Mouse (Mus musculus): Measurements from ENCODE around the gene Tmprss6. TPM values are rescaled to one million over a fixed set of nuclear protein-coding genes. Genes with fewer than 3 reads are reported as not detected.
A peak's percentile ranks its signal among the peaks of the same experiment; 100 is the strongest.

Gene Tmprss6
- polyA plus RNA-seq, 1 experiment from 2014 or later: 0.14 TPM

- Histone ChIP-seq H3K4me3 (ENCODE audit: low read length) (no peak overlapping the region), H3K27ac (ENCODE audit: low read length) (no peak overlapping the region), H3K9me3 (ENCODE audit: control insufficient read depth, low read length) (no peaks in the 10 kb centered on the region), H3K4me2 (ENCODE audit: low read depth, low read length) (no peak overlapping the region), H3K36me3 (ENCODE audit: control insufficient read depth, insufficient read depth, low read length) (no peaks in the 10 kb centered on the region), H3K9ac (ENCODE audit: low read length) (no peak overlapping the region), H3K4me1 (replicated peaks; ENCODE audit: control insufficient read depth, insufficient read depth, low read length) (peaks cover 3% of the 10 kb centered on the region; the same call in 1 of the 2 replicates), H3K27me3 (ENCODE audit: control insufficient read depth, insufficient read depth, low read depth, low read length) (no peaks in the 10 kb centered on the region)
- no peak for ATAC-seq (ENCODE audit: low read depth)
- 47% methylated on average over 6 of the region's 6 CpGs for WGBS
Observed at GRCm38 (mm10) chr15:78443857-78444256, 24.6 kb downstream of the Tmprss6 start.

- 87% methylated on average over 19 of the region's 19 CpGs for WGBS
Observed at GRCm38 (mm10) chr15:78442231-78442630, 26.2 kb downstream of the Tmprss6 start.

GRCm38 (mm10) chr15:78438973-78439372 is 29.5 kb downstream of the Tmprss6 start:
- ATAC-seq (ENCODE audit: low read depth): no peak
- Histone ChIP-seq H3K4me1 (replicated peaks; ENCODE audit: control insufficient read depth, insufficient read depth, low read length) (peaks cover 21% of the 10 kb centered on the region), H3K27me3 (ENCODE audit: control insufficient read depth, insufficient read depth, low read depth, low read length) (no peaks in the 10 kb centered on the region)

More at GRCm38 (mm10) chr15:78442231-78442630, 26.2 kb downstream of the Tmprss6 start:
- Histone ChIP-seq H3K36me3 (ENCODE audit: control insufficient read depth, insufficient read depth, low read length) (no peaks in the 10 kb centered on the region), H3K4me2 (ENCODE audit: low read depth, low read length) (no peak overlapping the region), H3K9me3 (ENCODE audit: control insufficient read depth, low read length) (no peaks in the 10 kb centered on the region), H3K4me1 (replicated peaks; ENCODE audit: control insufficient read depth, insufficient read depth, low read length) (peaks cover 11% of the 10 kb centered on the region), H3K27me3 (ENCODE audit: control insufficient read depth, insufficient read depth, low read depth, low read length) (no peaks in the 10 kb centered on the region), H3K4me3 (ENCODE audit: low read length) (no peak overlapping the region), H3K27ac (ENCODE audit: low read length) (no peak overlapping the region), H3K9ac (ENCODE audit: low read length) (no peak overlapping the region)
- ATAC-seq (ENCODE audit: low read depth): no peak

GRCm38 (mm10) chr15:78438505-78438904 is 29.9 kb downstream of the Tmprss6 start:
- H3K4me2 ChIP-seq (ENCODE audit: low read depth, low read length): no peak overlapping the region
- WGBS: 59% methylated on average over 8 of the region's 8 CpGs
- H3K9ac ChIP-seq (ENCODE audit: low read length): no peak overlapping the region
- no peak overlapping the region for H3K4me3 ChIP-seq (ENCODE audit: low read length)
- H3K27ac ChIP-seq (ENCODE audit: low read length): no peak overlapping the region
- H3K4me1 ChIP-seq (replicated peaks; ENCODE audit: control insufficient read depth, insufficient read depth, low read length): peaks cover 21% of the 10 kb centered on the region
- no peaks in the 10 kb centered on the region for H3K27me3 ChIP-seq (ENCODE audit: control insufficient read depth, insufficient read depth, low read depth, low read length)
- no peak for ATAC-seq (ENCODE audit: low read depth)
- no peaks in the 10 kb centered on the region for H3K9me3 ChIP-seq (ENCODE audit: control insufficient read depth, low read length)
- H3K36me3 ChIP-seq (ENCODE audit: control insufficient read depth, insufficient read depth, low read length): peaks cover 4% of the 10 kb centered on the region; the same call in 1 of the 2 replicates

More at GRCm38 (mm10) chr15:78438973-78439372, 29.5 kb downstream of the Tmprss6 start:
- no peak overlapping the region for H3K4me3 ChIP-seq (ENCODE audit: low read length)
- peaks cover under 1% of the 10 kb centered on the region; the same call in 1 of the 2 replicates for H3K36me3 ChIP-seq (ENCODE audit: control insufficient read depth, insufficient read depth, low read length)
- H3K27ac ChIP-seq (ENCODE audit: low read length): no peak overlapping the region
- no peaks in the 10 kb centered on the region for H3K9me3 ChIP-seq (ENCODE audit: control insufficient read depth, low read length)
- H3K9ac ChIP-seq (ENCODE audit: low read length): no peak overlapping the region
- WGBS: 57% methylated on average over 9 of the region's 9 CpGs
- H3K4me2 ChIP-seq (ENCODE audit: low read depth, low read length): no peak overlapping the region

DNA sequence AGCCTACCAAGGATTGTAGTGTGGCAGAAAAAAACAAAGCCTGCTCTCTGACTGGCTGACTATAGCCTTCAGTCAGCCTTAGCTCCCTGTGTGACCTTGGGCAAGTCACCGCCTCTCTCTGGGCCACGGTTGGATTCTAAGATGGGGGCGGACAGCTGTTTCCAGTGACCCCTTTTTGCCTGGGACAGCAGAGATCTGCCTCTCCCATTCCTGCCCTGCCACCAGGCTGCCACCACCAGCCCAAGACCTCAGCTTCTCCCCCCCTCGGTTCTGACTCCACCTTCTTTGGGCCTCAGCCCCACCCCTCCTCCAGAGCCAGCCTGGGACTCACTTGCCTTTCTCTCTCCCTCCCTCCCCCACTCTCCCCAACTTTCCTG is 30.4 kb downstream of the Tmprss6 start:
- Histone ChIP-seq H3K9ac (ENCODE audit: low read length) (no peak overlapping the region), H3K4me2 (ENCODE audit: low read depth, low read length) (no peak overlapping the region), H3K4me3 (ENCODE audit: low read length) (no peak overlapping the region), H3K36me3 (ENCODE audit: control insufficient read depth, insufficient read depth, low read length) (peaks cover 4% of the 10 kb centered on the region; the same call in 1 of the 2 replicates), H3K9me3 (ENCODE audit: control insufficient read depth, low read length) (no peaks in the 10 kb centered on the region), H3K4me1 (replicated peaks; ENCODE audit: control insufficient read depth, insufficient read depth, low read length) (peaks cover 21% of the 10 kb centered on the region), H3K27ac (ENCODE audit: low read length) (peak overlapping the region; percentile 82), H3K27me3 (ENCODE audit: control insufficient read depth, insufficient read depth, low read depth, low read length) (no peaks in the 10 kb centered on the region)
- no peak for ATAC-seq (ENCODE audit: low read depth)
- WGBS: 42% methylated on average over 4 of the region's 4 CpGs

DNA sequence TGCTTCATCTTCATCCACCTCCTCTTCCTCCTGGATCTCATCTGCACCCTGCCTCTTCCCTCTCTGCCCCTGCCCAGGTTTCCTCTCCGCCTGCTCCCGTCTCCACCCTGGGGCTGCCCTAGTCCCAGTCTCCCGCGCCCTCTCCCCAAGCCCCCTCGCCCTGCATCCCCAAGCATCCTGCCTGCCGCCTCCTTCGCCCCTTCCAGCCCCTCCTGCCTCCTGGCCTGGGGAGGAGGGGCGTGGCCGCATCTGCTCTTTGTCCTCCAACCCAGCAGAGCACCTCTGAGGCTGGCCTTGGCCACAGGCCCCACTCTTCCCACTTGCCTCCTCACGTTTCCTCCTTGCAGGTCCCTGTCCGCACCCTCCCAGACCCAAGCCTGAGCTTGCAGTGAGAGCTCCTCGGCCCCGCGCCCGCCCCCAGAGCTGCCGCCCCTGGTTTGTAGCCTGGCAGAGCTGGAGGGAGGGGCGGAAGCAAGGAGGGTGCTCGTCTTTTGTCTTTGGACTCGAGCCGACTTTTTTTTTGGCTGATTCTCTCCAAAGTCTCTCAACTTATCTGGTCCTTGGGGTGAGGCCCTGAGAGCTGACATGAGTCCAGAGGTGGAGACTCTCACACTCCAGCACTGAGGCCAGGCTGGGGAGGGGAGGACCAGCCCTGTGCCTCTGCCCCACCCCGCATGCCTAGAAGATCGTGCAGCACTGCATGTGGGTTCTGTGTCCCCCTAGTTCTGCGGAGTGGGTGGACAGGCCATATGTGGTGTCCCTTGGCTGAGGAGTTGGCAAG is 31.0 kb downstream of the Tmprss6 start:
- Histone ChIP-seq H3K9ac (ENCODE audit: low read length) (peak overlapping the region; percentile 49), H3K9me3 (ENCODE audit: control insufficient read depth, low read length) (no peaks in the 10 kb centered on the region), H3K4me2 (ENCODE audit: low read depth, low read length) (peak overlapping the region; percentile 57), H3K27ac (ENCODE audit: low read length) (peak overlapping the region; percentile 82), H3K36me3 (ENCODE audit: control insufficient read depth, insufficient read depth, low read length) (peaks cover 4% of the 10 kb centered on the region; the same call in 1 of the 2 replicates), H3K27me3 (ENCODE audit: control insufficient read depth, insufficient read depth, low read depth, low read length) (no peaks in the 10 kb centered on the region), H3K4me3 (ENCODE audit: low read length) (peak overlapping the region; percentile 20), H3K4me1 (replicated peaks; ENCODE audit: control insufficient read depth, insufficient read depth, low read length) (peaks cover 21% of the 10 kb centered on the region)
- 10% methylated on average over 22 of the region's 23 CpGs for whole genome bisulfite sequencing
- peak; percentile 56 for ATAC-seq (ENCODE audit: low read depth)

DNA sequence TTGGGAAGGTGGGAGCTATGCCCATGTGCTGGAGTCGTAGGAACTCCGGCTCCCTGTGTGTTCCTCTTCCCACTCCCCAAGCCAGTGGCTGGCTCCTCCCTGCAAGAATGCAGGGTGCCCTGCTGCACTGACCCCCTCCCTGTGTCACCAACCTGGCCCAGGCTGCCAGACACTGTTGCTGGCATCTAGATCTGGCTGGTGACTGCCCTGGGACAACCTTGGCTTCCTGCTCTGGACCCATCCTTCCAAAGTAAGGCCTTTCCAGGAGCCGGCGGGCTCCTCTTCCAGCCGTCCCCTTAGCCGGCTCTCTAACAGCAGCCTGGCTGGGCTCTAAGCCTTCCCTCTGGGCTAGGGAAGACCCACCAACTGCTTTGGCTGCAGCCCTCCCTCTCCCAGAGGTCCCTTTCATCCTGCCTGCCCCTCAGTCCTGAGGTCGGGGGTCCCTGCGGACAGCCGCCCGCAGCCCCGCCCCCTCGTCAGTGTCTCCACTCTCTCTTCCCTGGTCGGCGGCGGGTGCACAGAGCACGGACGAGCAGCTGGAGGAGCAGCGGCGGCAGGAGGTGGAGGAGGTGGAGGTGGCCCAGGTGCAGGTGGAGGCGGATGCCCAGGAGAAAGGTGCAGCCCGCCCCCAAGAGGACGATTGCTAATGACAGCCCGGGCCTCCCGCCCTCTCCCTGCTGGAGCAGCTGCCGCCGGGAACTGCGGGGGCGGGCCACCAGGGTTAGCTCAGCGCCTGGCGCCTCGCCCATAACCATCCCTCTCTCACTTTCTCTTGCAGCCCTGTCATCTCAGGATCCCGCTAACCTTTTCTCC is 31.8 kb downstream of the Tmprss6 start:
- peak overlapping the region; percentile 20 for H3K4me3 ChIP-seq (ENCODE audit: low read length)
- H3K4me2 ChIP-seq (ENCODE audit: low read depth, low read length): peak overlapping the region; percentile 57
- H3K27me3 ChIP-seq (ENCODE audit: control insufficient read depth, insufficient read depth, low read depth, low read length): no peaks in the 10 kb centered on the region
- peak; percentile 81 for ATAC-seq (ENCODE audit: low read depth)
- 11% methylated on average over 23 of the region's 32 CpGs for WGBS
- H3K9me3 ChIP-seq (ENCODE audit: control insufficient read depth, low read length): no peaks in the 10 kb centered on the region
- no peak overlapping the region for H3K27ac ChIP-seq (ENCODE audit: low read length)
- H3K36me3 ChIP-seq (ENCODE audit: control insufficient read depth, insufficient read depth, low read length): peaks cover 4% of the 10 kb centered on the region; the same call in 1 of the 2 replicates
- H3K4me1 ChIP-seq (replicated peaks; ENCODE audit: control insufficient read depth, insufficient read depth, low read length): peaks cover 21% of the 10 kb centered on the region
- H3K9ac ChIP-seq (ENCODE audit: low read length): peak overlapping the region; percentile 49

DNA sequence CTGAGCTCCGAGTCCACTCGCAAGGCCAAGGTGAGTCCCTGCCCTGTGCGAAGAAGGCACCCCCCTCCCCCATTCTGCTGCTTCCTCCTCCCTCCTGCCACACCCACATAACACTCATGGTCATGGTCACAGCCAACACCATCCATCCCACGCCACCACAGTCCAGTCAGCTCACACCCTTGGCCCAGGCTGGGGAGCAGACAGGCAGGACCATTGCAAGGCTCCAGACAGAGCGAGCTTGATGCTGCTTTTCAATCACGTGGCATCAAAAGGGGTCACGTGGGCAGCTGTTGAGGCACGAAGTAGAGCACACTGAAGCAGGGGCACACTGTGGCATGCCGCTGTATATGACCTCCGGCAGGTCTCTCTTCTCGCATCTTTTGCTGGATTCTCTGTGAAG is 32.8 kb downstream of the Tmprss6 start:
- Histone ChIP-seq H3K9me3 (ENCODE audit: control insufficient read depth, low read length) (no peaks in the 10 kb centered on the region), H3K4me1 (replicated peaks; ENCODE audit: control insufficient read depth, insufficient read depth, low read length) (peaks cover 21% of the 10 kb centered on the region), H3K36me3 (ENCODE audit: control insufficient read depth, insufficient read depth, low read length) (peaks cover 4% of the 10 kb centered on the region; the same call in 1 of the 2 replicates), H3K27me3 (ENCODE audit: control insufficient read depth, insufficient read depth, low read depth, low read length) (no peaks in the 10 kb centered on the region), H3K4me3 (ENCODE audit: low read length) (no peak overlapping the region), H3K27ac (ENCODE audit: low read length) (no peak overlapping the region), H3K9ac (ENCODE audit: low read length) (no peak overlapping the region), H3K4me2 (ENCODE audit: low read depth, low read length) (no peak overlapping the region)
- no peak for ATAC-seq (ENCODE audit: low read depth)
- WGBS: 71% methylated on average over 11 of the region's 11 CpGs

DNA sequence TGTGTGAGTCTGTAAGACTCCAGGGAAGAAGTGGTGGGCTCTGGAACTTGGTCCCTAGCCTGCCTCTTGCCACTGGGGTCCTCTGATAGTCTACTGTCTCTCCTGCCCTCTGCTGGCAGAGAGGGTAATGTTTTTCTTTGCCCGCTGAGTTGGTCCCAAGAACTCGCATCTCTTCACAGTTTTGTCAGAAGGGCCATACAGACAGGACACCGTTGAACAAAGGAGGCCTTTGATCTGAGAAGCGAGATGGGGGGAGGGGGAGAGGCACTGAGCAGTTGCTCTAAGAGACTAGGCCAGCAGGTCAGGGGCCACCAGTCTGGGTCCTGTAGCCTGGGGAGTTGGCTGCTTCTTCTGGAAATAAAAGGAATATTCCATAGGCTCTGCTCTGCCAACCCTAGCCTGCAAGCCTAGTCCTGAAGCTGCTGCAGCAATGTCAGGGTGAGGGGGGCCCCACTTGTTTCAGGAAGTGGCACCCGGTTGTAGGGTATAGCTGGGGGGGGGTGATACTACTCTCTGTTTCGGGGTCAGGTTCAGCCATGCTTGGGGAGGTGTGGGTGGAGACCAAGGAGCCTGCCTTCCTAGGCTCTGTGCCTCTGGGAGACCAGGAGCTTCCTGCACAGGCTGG is 33.4 kb downstream of the Tmprss6 start:
- Histone ChIP-seq H3K4me2 (ENCODE audit: low read depth, low read length) (no peak overlapping the region), H3K9ac (ENCODE audit: low read length) (no peak overlapping the region), H3K4me1 (replicated peaks; ENCODE audit: control insufficient read depth, insufficient read depth, low read length) (peaks cover 21% of the 10 kb centered on the region), H3K9me3 (ENCODE audit: control insufficient read depth, low read length) (no peaks in the 10 kb centered on the region), H3K27ac (ENCODE audit: low read length) (no peak overlapping the region), H3K36me3 (ENCODE audit: control insufficient read depth, insufficient read depth, low read length) (peaks cover 4% of the 10 kb centered on the region; the same call in 1 of the 2 replicates), H3K4me3 (ENCODE audit: low read length) (no peak overlapping the region), H3K27me3 (ENCODE audit: control insufficient read depth, insufficient read depth, low read depth, low read length) (no peaks in the 10 kb centered on the region)
- WGBS: 36% methylated on average over 6 of the region's 6 CpGs
- ATAC-seq (ENCODE audit: low read depth): no peak

Measured in lung, embryonic 16.5 days (tissue).